ENCODE assay signal across 15 mouse cellular contexts in genomic region chr9:6901620-6902019, GRCm38 (mm10).
A peak's percentile ranks its signal among the peaks of the same experiment; 100 is the strongest.
DNase-seq lines count a peak whose midpoint lies in the region.
"Had no signal": no experiment of that assay in that cellular context is flagged by ENCODE, and none has a peak within 500 bp of the region (broad histone marks: within the 10 kb centered on the region; RNA-seq: fewer than 3 reads in every experiment).

No protein-coding gene starts in this region.

- DNase-seq in heart, adult 11 months, result peak; percentile 11
- DNase-seq in heart, postnatal 10 days, result no peak
- peak; percentile 35 for DNase-seq in brain, adult 2 months (ENCODE audit: low read depth, low spot score)
- no peak for DNase-seq in testis, postnatal 10 days (ENCODE audit: low spot score)
- DNase-seq in thymus, postnatal 14 days, result no peak
- DNase-seq: adrenal gland, adult 8-10 months; adrenal gland, postnatal 14 days; adrenal gland, postnatal 36 days; cerebellum, adult 11 months; cerebellum, adult 18-20 months; cerebellum, adult 8-10 months; cerebellum, adult 9-11 months; cerebellum, postnatal 14 days; cerebellum, postnatal 36 days; embryo, embryonic 11 days had no signal

- intact Hi-C loops in heart, postnatal 10 days (cut with DNase I), result no loop called here

Comparison
In these comparisons a context has a peak if more than half of its experiments do, and no peak if none do; other contexts are left out.
1. DNase-seq: peak in heart, adult 11 months (single experiment) and brain, adult 2 months (single experiment); none in heart, postnatal 10 days (0 of 2), testis, postnatal 10 days (single experiment) and thymus, postnatal 14 days (single experiment).